Mouse (Mus musculus) bone marrow macrophage, adult 2 months (primary cell): ENCODE measurements around the gene Fbxw10. TPM values are rescaled to one million over a fixed set of nuclear protein-coding genes. Genes with fewer than 3 reads are reported as not detected.

Experiments used
- H3K27ac ChIP-seq: 2 replicates; pipeline ENCODE4 v1.5.1; 2012; ENCODE audit warnings: low read depth, low read length; ENCODE audit not compliant: insufficient read depth
- H3K4me1 ChIP-seq: 2 replicates; pipeline ENCODE4 v1.6.1; 2012; ENCODE audit warnings: low read length; ENCODE audit not compliant: control insufficient read depth, insufficient read depth
- H3K4me3 ChIP-seq: 2 replicates; pipeline ENCODE4 v1.5.1; 2012; ENCODE audit warnings: mild to moderate bottlenecking, low read length, moderate library complexity; ENCODE audit not compliant: insufficient read depth
- CTCF ChIP-seq: IDR thresholded peaks from 2 replicates; pipeline ENCODE4 v1.5.1; 2012; ENCODE audit warnings: low read depth, mild to moderate bottlenecking, low read length, moderate library complexity
- POLR2A ChIP-seq: IDR thresholded peaks from 2 replicates; pipeline ENCODE4 v1.6.1; 2012; ENCODE audit warnings: mild to moderate bottlenecking, low read depth, low read length, borderline replicate concordance
- polyA plus RNA-seq: library from polyadenylated mRNA; stranded (reverse); fragments of >200 nt; gene quantifications from 2 replicates; pipeline ENCODE4 v1.2.4, GENCODE M21; 2012; ENCODE audit not compliant: missing spikeins, insufficient read depth, insufficient read length

Gene Fbxw10
- polyA plus RNA-seq, 1 experiment = 4.1 TPM

DNA sequence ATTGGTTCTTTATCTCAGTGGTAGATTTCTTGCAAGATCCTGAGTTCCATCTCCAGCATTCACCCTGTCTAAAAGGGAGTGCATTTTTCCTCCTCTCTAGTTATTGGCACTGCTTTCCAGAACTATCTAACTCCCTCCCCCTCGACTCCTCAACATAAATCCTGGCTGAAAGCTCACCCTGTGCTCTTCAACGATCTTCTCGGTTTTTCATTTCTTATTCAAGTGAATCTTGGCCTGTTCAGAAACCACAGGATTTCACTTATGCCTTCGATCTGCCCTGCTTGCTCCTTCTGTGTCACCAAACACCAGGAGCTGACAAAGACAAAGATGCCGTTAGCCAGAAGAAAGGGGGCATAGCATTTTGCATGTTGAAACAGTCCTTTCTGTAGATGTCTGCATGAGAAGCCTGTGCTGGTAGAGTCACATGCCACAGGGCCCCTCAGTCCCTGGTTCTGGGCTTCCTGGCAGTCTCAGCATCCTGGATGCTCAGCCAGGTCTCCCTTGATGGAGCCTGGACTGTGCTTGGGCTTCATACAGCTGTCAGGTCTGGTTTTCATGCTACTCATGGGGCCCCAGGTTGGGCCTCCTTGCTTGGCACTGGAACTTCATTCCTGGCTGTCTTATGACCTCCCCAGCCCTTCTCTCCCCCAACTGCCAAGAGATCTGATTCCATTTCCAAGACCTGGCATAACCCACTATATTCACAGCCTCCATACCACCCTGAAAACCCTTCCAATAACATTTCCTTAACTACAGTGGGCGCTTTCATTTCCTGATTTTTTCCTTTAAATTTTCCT is 73.3 kb downstream of the Fbxw10 start:
- no peak overlapping the region for H3K27ac ChIP-seq
- peaks cover 9% of the 10 kb centered on the region for H3K4me1 ChIP-seq
- H3K4me3 ChIP-seq = no peak overlapping the region
- no peak for TF ChIP-seq POLR2A
- TF ChIP-seq CTCF = no peak

- Histone ChIP-seq H3K4me3 (no peak overlapping the region), H3K27ac (no peak overlapping the region), H3K4me1 (peaks cover 9% of the 10 kb centered on the region)
- TF ChIP-seq CTCF (no peak), POLR2A (no peak)
Measured at GRCm38 (mm10) chr11:62920743-62921050, 73.8 kb downstream of the Fbxw10 start.

DNA sequence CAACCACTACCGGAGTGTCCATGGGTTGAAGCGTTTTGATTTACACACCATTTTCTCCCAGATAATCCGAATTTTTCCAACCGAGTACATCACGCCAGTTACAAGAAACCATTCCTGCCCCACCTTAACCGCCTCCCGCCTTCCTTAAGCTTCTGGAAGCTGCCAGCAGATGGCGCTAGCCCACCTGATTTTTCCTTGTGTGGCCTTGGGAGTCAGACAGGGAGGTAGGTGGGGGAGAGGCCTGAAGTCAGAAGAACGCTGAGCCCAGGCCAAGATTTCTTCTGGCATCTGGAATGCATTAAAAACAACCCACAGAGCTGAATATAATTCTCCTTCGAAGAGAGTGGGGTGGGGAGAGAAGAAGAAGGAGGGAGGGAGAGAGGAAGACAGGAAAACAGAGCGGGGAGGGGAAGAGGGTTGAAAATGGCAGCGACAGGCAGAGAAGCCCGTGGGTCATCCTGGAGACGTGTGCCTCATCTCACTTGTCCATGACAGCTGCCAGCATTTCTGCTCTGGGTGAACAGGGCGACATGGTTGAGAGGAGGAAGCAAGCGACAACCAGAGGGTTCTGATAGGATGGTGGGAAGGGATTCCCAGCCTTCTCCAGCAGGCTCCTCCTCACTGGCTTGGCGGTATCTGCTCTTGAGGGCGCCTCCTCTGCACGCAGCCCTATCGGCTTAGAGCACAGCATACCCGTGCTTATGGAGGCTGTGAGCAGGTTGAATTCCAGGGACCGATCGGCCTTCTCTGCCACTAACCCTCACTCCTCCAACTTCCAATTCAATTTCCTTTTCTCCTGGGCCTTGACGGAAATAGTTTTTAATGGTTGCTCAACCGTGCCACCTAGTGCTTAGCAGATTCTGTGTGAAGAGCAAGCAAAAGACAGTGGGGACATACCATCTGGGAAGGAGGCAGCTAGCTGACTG is 74.4 kb downstream of the Fbxw10 start:
- peaks cover 9% of the 10 kb centered on the region for H3K4me1 ChIP-seq
- H3K4me3 ChIP-seq = no peak overlapping the region
- H3K27ac ChIP-seq = no peak overlapping the region
- TF ChIP-seq POLR2A = no peak
- peak; percentile 95 for TF ChIP-seq CTCF

DNA sequence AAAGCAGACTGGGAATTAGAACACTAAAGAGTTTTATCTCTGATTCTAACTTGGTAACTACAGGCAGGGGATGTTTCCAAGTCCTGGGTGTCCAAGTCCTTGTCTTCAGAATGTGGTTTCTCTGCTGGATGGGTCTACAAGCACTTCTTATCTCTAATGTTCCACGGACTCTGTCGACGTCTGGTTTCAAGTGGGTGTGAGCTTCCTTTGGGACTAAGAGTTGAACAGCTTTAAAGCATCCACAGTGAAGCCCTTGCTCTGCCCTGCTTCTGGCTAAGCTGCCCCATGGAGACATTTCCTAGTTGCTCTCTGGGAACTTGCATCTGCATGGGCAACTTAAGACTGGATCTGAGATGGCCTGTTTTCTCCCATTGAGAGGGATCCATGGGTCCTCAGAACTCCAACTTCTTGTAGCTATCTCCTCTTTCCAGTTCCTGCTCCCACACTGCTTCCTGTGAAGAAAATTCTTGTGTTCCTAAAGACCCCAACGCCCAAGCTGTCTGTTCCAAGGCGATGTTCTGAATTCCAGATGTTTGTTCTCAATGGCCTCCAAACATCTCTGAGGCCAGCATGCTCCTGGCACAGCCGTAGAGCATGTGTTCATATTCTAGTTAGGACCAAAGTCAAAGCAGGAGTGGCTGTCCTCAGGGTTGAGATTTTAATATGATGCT is 77.4 kb downstream of the Fbxw10 start:
- no peak overlapping the region for H3K4me3 ChIP-seq
- H3K27ac ChIP-seq = no peak overlapping the region

More for the DNA sequence above, 77.4 kb downstream of the Fbxw10 start:
- no peak for TF ChIP-seq CTCF
- no peak for TF ChIP-seq POLR2A
- peaks cover 4% of the 10 kb centered on the region; the same call in 1 of the 2 replicates for H3K4me1 ChIP-seq

Other genes with a start within 250 kb of the Fbxw10 start
- gene Lrrc75a, start 198.5 kb upstream of the Fbxw10 start, polyA plus RNA-seq = 10.0 and 10.1 TPM in 2 replicates
- gene Mmgt2, start 198.4 kb upstream of the Fbxw10 start, polyA plus RNA-seq = 31.1 and 40.5 TPM in 2 replicates
- gene Zfp287, start 115.2 kb upstream of the Fbxw10 start, polyA plus RNA-seq = 3.2 and 4.5 TPM in 2 replicates
- gene Gm10428, start 94.0 kb upstream of the Fbxw10 start, polyA plus RNA-seq = not detected in 2 replicates
- gene Zfp286, start 57.6 kb upstream of the Fbxw10 start, polyA plus RNA-seq = 1.7 and 2.1 TPM in 2 replicates
- gene Trim16, start 26.8 kb upstream of the Fbxw10 start, polyA plus RNA-seq = 15.0 and 15.9 TPM in 2 replicates
- 21.4 and 23.0 TPM in 2 replicates for gene Tvp23b, start 32.4 kb downstream of the Fbxw10 start, polyA plus RNA-seq
- gene Cdrt4, start 104.1 kb downstream of the Fbxw10 start, polyA plus RNA-seq = not detected in 2 replicates
- gene Tekt3, start 214.6 kb downstream of the Fbxw10 start, polyA plus RNA-seq = not detected in 2 replicates